Mouse (Mus musculus) myocyte (in vitro differentiated cells): ENCODE measurements around the gene S1pr5.

ENCODE experiments used
- E2F4 ChIP-seq: IDR thresholded peaks from one replicate; pipeline ENCODE4 v1.6.1; 2011; ENCODE audit warnings: mild to moderate bottlenecking, control low read depth, moderate library complexity; ENCODE audit not compliant: insufficient read depth
- MAX ChIP-seq: IDR thresholded peaks from one replicate; pipeline ENCODE4 v1.6.1; 2011; ENCODE audit warnings: low read depth, mild to moderate bottlenecking, control low read depth
- MYOD1 ChIP-seq, 3 experiments: IDR thresholded peaks; one replicate each; pipeline ENCODE4 v1.6.1; 2011; ENCODE audit warnings: control low read depth in 2 of 3, low read depth in 2 of 3, mild to moderate bottlenecking in 2 of 3, moderate library complexity in 1 of 3; ENCODE audit not compliant: insufficient read length in 2 of 3, control insufficient read depth in 1 of 3
- MYOG ChIP-seq, 3 experiments: IDR thresholded peaks; one replicate each; pipeline ENCODE4 v1.6.1; 2011; ENCODE audit warnings: control low read depth in 2 of 3, low read depth in 2 of 3, mild to moderate bottlenecking in 2 of 3; ENCODE audit not compliant: insufficient read length in 2 of 3, control insufficient read depth in 1 of 3, insufficient read depth in 1 of 3
- POLR2A ChIP-seq: IDR thresholded peaks from one replicate; pipeline ENCODE4 v1.6.1; 2011; ENCODE audit warnings: low read depth, mild to moderate bottlenecking, control low read depth, moderate library complexity; ENCODE audit not compliant: insufficient read length
- POLR2AphosphoS2 ChIP-seq: IDR thresholded peaks from one replicate; pipeline ENCODE4 v1.6.1; 2011; ENCODE audit warnings: low read depth, control low read depth; ENCODE audit not compliant: insufficient read length
- TCF12 ChIP-seq: IDR thresholded peaks from one replicate; pipeline ENCODE4 v1.6.1; 2011; ENCODE audit warnings: mild to moderate bottlenecking, control low read depth; ENCODE audit not compliant: poor library complexity, insufficient read depth, severe bottlenecking
- TCF3 ChIP-seq: IDR thresholded peaks from one replicate; pipeline ENCODE4 v1.6.1; 2011; ENCODE audit warnings: low read depth, control low read depth; ENCODE audit not compliant: insufficient read length
- USF1 ChIP-seq: IDR thresholded peaks from one replicate; pipeline ENCODE4 v1.6.1; 2011; ENCODE audit warnings: low read depth, mild to moderate bottlenecking, control low read depth, moderate library complexity

GRCm38 (mm10) chr9:21272391-21272790 lies 24.1 kb upstream of the S1pr5 start:
- TF ChIP-seq POLR2A (no peak), POLR2AphosphoS2 (peak; percentile 67), TCF3 (no peak), MAX (no peak), MYOG (IDR thresholded peaks at IDR 0.05; ENCODE audit: control insufficient read depth in 1 of 3, insufficient read depth in 1 of 3, insufficient read length in 2 of 3, low read depth in 2 of 3) (no peak), USF1 (no peak), MYOD1 (IDR thresholded peaks at IDR 0.05; ENCODE audit: control insufficient read depth in 1 of 3, insufficient read length in 2 of 3, low read depth in 2 of 3) (no peak), E2F4 (no peak), TCF12 (no peak)
